Mouse (Mus musculus): Measurements from ENCODE around the gene Coq8a. TPM values are rescaled to one million over a fixed set of nuclear protein-coding genes. Genes with fewer than 3 reads are reported as not detected.
A peak's percentile ranks its signal among the peaks of the same experiment; 100 is the strongest.

Coq8a gene
- polyA plus RNA-seq, 1 experiment from 2014 or later, result 2.9 TPM

DNA sequence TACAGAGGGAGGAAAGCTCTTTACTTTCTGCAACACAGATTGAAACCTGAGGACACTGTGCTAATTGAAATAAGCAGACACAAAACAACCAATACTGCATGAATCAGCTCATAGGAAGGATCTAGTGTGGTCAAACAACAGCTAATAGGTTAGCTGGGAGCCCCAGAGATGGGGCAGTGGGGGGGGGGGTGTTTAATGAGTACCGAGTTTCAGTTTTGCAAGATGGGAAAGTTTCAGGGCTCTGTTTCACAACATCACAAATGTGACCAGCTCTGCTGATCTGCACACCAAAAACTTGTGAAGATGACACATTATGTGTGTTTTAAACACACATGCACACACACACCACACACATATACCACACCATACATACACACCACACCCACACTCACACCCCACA, 22.6 kb upstream of the Coq8a start:
- H3K36me3 ChIP-seq, result no peaks in the 10 kb centered on the region
- WGBS, result 93% methylated on average over 1 of the region's 1 CpGs
- H3K27ac ChIP-seq, result no peak overlapping the region
- peaks cover 19% of the 10 kb centered on the region for H3K4me1 ChIP-seq (replicated peaks)
- H3K9me3 ChIP-seq, result no peaks in the 10 kb centered on the region
- 0 out of 2 replicates have a peak, but pooled peaks cover 3% of the 10 kb centered on the region for H3K27me3 ChIP-seq
- no peak overlapping the region for H3K4me2 ChIP-seq
- no peak for ATAC-seq (ENCODE audit: low FRiP score)
- no peak overlapping the region for H3K4me3 ChIP-seq
- no peak overlapping the region for H3K9ac ChIP-seq

DNA sequence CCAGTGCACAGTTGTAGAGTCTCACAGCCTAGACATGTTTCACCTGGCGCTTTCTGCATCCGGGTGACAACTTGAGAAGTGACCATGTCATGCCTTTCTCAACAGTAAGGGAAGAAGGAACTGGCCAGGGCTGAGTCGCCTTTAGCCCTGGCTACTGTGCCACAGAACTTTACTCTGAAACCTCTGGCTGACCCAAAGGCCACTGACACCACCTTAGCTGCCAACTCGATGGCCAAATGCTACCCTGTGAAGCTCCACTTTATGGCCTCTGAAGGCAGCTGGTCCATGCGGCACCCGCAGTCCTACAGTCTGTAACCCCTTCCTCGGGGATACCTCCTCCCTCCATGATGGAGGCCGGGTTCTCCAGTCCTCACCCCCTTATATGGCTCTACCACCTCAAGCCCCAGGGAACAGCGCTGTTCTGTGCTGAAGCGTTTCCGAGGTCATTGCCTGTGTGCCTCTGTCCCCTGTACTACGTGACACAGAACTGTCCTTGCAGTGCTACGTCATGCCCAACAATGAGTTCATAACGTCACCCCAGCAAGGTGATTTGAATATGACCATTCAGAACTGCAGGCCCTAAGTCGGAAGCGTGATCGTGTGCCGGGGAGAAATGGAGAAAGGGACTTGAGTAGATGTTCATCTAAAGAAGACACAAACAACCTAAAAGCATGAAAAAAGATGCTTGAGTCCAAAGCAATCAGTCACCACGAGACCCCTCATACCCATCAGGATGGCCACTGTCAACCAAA, 21.6 kb upstream of the Coq8a start:
- Histone ChIP-seq H3K4me2 (no peak overlapping the region), H3K9me3 (no peaks in the 10 kb centered on the region), H3K27me3 (0 out of 2 replicates have a peak, but pooled peaks cover 3% of the 10 kb centered on the region), H3K4me3 (no peak overlapping the region), H3K9ac (no peak overlapping the region), H3K27ac (no peak overlapping the region), H3K36me3 (no peaks in the 10 kb centered on the region), H3K4me1 (replicated peaks) (peaks cover 10% of the 10 kb centered on the region)
- 90% methylated on average over 19 of the region's 19 CpGs for WGBS
- ATAC-seq (ENCODE audit: low FRiP score), result no peak

DNA sequence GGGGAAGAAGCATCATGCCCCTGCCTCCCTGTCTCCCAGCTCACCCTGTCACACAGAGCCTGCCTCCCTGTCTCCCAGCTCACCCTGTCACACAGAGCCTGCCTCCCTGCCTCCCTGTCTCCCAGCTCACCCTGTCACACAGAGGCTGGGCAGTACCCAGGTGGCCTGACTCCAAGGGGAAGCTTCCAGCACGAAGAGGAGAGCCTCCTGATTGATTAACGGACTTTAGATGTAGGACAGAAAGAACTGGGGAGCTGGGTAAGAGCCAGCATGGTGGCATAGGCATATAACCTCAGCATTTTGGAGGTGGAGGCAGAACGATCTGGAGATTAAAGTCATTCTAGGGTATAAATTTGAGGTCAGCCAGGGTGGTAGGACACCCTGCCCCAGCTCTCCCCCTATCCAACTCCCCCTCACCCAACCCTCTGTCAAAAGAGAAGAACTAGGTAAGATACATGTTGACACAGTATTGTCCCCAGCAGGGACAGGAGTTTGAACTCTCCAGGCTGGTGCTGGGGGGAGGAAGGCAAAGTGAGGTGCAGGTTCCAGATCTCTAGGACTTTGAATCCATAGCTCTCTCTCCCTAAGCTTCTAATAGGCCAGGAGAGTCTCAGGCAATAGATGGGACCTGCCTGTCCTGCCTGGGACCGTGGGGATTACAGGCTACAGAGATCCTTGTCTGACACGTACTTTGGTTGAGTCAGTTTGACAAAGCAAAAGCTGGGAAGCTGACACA, 17.3 kb upstream of the Coq8a start:
- Histone ChIP-seq H3K4me2 (no peak overlapping the region), H3K4me1 (replicated peaks) (no peaks in the 10 kb centered on the region), H3K27ac (no peak overlapping the region), H3K27me3 (no peaks in the 10 kb centered on the region), H3K4me3 (no peak overlapping the region), H3K36me3 (no peaks in the 10 kb centered on the region), H3K9ac (no peak overlapping the region), H3K9me3 (no peaks in the 10 kb centered on the region)
- ATAC-seq (ENCODE audit: low FRiP score), result no peak
- WGBS, result 64% methylated on average over 5 of the region's 5 CpGs

DNA sequence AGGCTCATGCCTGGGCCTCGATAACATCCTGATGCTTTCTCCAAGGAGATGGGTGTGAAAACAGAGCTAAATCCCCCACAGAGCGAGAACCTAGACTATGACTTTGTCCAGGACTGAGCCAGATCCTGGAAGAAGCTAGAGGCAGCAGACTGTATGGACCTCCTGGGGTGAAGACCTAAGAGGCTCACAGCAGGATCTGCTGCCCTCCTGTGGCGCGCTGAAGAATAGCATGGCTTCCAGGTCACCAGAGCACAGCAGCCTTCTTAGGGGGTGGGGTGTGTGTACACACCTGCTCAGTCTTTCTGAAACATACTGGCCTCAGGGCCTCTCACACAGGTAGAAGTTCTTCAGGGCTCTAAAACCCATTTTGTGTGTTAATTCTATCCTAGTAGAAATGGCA, 15.6 kb upstream of the Coq8a start:
- ATAC-seq (ENCODE audit: low FRiP score), result peak; percentile 43
- no peaks in the 10 kb centered on the region for H3K27me3 ChIP-seq
- no peaks in the 10 kb centered on the region for H3K36me3 ChIP-seq
- no peaks in the 10 kb centered on the region for H3K9me3 ChIP-seq
- no peaks in the 10 kb centered on the region for H3K4me1 ChIP-seq (replicated peaks)
- H3K4me2 ChIP-seq, result no peak overlapping the region
- no peak overlapping the region for H3K9ac ChIP-seq
- 26% methylated on average over 4 of the region's 4 CpGs for WGBS
- no peak overlapping the region for H3K27ac ChIP-seq
- H3K4me3 ChIP-seq, result no peak overlapping the region

DNA sequence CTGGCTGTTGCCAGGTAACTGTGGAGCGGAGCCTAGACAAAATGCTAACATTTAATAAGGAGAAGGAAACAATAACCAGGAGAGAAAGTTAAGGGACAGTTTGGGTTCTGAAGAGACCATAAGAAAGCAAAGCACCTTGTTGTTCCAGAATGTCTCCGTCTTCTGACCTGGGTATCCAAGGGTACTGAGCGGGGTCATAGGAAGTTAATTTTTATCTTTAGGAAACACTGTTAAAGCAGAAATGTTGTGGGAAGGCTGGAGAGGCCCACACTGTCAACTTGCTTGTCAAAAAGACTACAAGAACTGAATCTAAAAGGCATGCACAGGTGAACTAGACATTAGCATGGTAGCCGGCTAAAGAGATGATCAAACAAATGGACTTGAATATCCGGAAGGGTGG, 13.5 kb upstream of the Coq8a start:
- H3K9ac ChIP-seq, result no peak overlapping the region
- no peaks in the 10 kb centered on the region for H3K36me3 ChIP-seq
- H3K4me2 ChIP-seq, result no peak overlapping the region
- H3K4me1 ChIP-seq (replicated peaks), result no peaks in the 10 kb centered on the region
- 94% methylated on average over 5 of the region's 5 CpGs for WGBS
- H3K27me3 ChIP-seq, result no peaks in the 10 kb centered on the region
- no peak overlapping the region for H3K27ac ChIP-seq
- no peaks in the 10 kb centered on the region for H3K9me3 ChIP-seq
- no peak for ATAC-seq (ENCODE audit: low FRiP score)
- no peak overlapping the region for H3K4me3 ChIP-seq

DNA sequence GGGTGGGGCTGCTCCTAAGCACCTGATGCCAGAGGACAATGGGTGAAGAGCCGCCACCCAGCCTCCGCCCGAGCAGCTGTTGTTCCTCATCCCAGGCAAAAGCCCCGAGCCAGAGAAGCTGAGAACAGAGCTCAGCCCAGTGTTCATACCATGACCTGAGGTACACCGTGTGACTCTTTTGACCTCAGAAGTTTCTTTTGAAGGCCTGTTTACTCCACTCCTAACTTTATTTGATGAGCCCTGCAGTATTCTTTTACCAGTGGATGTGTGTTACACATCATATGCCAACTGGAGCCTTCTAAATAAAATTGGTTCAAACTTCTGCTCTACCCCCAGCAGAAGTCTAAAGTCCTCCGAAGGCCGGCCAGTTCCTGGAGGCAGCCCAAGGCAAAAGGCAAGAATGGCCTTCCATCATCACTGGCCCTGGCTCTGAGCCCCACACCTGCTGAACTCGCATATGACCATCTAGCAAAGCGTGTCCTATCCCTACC, 11.4 kb upstream of the Coq8a start:
- H3K27me3 ChIP-seq, result no peaks in the 10 kb centered on the region
- whole genome bisulfite sequencing, result 89% methylated on average over 9 of the region's 9 CpGs
- ATAC-seq (ENCODE audit: low FRiP score), result no peak
- no peaks in the 10 kb centered on the region for H3K36me3 ChIP-seq
- H3K9ac ChIP-seq, result no peak overlapping the region
- no peaks in the 10 kb centered on the region for H3K4me1 ChIP-seq (replicated peaks)
- H3K4me2 ChIP-seq, result no peak overlapping the region
- no peak overlapping the region for H3K4me3 ChIP-seq
- H3K9me3 ChIP-seq, result no peaks in the 10 kb centered on the region
- no peak overlapping the region for H3K27ac ChIP-seq

DNA sequence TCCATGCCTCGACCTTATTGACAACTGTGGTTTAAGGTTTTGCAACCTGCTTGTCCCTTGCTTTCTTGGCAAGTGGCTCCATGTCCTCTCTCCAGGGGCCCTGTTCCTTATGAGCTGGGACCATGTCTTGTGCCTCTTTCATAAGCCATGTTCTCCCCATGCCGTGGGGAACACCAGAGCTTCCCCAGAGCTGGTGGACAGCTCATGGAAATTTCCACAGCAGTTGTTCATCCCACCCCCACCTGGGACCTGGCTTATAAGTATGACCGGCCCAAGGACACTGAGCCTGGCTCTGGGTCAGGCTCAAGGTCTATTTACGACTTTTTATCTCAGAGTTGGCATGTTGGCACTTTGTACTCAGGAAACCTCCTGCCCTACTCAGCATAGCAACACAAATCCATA, 10.6 kb upstream of the Coq8a start:
- no peak overlapping the region for H3K9ac ChIP-seq
- H3K4me1 ChIP-seq (replicated peaks), result no peaks in the 10 kb centered on the region
- WGBS, result 81% methylated on average over 4 of the region's 4 CpGs
- no peak overlapping the region for H3K4me2 ChIP-seq
- 0 out of 2 replicates have a peak, but pooled peaks cover 2% of the 10 kb centered on the region for H3K9me3 ChIP-seq
- no peak for ATAC-seq (ENCODE audit: low FRiP score)
- H3K27me3 ChIP-seq, result no peaks in the 10 kb centered on the region
- no peak overlapping the region for H3K27ac ChIP-seq
- H3K36me3 ChIP-seq, result no peaks in the 10 kb centered on the region
- H3K4me3 ChIP-seq, result no peak overlapping the region

DNA sequence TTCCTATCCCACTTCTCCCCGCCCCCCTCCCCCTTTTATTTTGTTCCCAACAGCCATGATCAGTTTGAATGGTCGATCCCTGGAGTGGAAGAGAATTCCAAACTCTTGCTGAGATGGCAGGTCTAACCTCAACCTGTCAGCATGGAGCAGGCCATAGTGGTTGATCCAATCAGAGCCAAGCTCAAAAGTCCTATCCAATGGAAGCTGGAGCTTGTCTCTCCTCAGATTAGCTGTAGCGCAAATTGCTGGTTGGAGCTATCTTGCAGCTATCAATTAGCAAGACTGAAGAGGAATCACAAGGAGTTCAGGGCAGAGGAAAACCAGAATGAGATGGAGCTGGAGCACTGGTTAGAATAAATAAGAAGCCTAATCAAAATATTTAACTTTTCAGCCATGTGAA, 9.0 kb upstream of the Coq8a start:
- Histone ChIP-seq H3K9ac (no peak overlapping the region), H3K9me3 (0 out of 2 replicates have a peak, but pooled peaks cover 4% of the 10 kb centered on the region), H3K4me2 (no peak overlapping the region), H3K36me3 (no peaks in the 10 kb centered on the region), H3K4me1 (replicated peaks) (no peaks in the 10 kb centered on the region), H3K4me3 (no peak overlapping the region), H3K27ac (no peak overlapping the region), H3K27me3 (no peaks in the 10 kb centered on the region)
- no peak for ATAC-seq (ENCODE audit: low FRiP score)
- 83% methylated on average over 3 of the region's 3 CpGs for WGBS

DNA sequence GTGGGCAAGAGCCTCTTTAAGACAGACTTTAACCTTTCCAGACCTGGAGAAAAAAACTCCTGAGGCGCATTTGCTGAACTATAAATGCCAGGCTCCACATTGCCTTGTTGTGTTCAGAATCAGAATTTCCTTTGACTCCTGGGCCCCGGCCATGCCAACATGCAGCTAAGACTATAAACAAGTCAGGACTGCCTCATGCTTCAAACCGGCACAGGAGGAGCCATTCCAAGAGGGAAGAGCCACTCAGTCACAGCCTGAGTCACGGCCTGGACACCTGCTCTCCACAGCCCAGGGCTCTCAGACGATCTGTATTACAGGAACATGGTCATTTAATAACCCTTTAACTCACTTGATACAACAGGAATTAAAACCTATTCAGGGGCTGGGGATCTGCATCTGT, 1.3 kb upstream of the Coq8a start:
- H3K36me3 ChIP-seq, result no peaks in the 10 kb centered on the region
- no peak overlapping the region for H3K27ac ChIP-seq
- H3K9ac ChIP-seq, result no peak overlapping the region
- H3K27me3 ChIP-seq, result no peaks in the 10 kb centered on the region
- 69% methylated on average over 5 of the region's 5 CpGs for WGBS
- no peak overlapping the region for H3K4me3 ChIP-seq
- H3K9me3 ChIP-seq, result 0 out of 2 replicates have a peak, but pooled peaks cover 4% of the 10 kb centered on the region
- peaks cover 6% of the 10 kb centered on the region for H3K4me1 ChIP-seq (replicated peaks)
- ATAC-seq (ENCODE audit: low FRiP score), result no peak
- H3K4me2 ChIP-seq, result no peak overlapping the region

DNA sequence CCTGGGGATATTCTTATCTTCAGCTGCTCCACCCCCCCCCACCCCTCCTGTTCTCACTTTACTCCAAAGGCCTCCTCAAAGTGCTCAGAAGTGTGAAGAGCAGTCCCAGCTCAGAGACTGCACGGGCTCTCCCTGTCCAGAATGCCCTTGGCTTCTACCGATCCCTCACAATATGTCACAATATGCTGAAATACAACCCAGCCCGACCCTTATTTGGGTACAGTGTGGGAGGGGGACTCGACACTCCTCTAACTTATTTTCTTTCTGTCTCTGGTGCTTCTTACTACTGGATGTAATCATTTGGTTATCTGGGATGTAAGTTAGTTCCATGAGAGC, 281 bp upstream of the Coq8a start:
- Histone ChIP-seq H3K9ac (no peak overlapping the region), H3K27me3 (peaks cover 5% of the 10 kb centered on the region), H3K4me1 (replicated peaks) (peaks cover 14% of the 10 kb centered on the region), H3K9me3 (no peaks in the 10 kb centered on the region), H3K36me3 (no peaks in the 10 kb centered on the region), H3K27ac (no peak overlapping the region), H3K4me2 (no peak overlapping the region), H3K4me3 (no peak overlapping the region)
- no peak for ATAC-seq (ENCODE audit: low FRiP score)
- 78% methylated on average over 4 of the region's 4 CpGs for WGBS

DNA sequence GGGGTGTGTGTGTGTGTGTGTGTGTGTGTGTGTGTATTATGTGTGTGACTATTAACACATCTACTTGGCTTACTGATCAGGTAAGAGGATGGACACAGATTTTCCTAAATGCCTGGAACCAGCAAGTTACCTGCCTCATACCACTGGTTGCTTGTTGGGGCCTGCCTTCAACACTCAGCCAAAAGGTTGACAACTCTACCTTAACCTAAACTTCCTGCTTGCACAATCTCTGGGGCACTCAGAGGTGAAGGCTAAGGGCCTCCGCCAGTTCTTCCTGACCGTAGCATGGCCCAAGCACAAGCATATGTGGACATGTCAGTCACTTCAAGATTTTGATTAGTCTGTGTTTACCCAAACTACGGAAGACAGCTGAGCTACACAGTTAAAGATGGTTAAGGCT, 1.4 kb downstream of the Coq8a start:
- no peak for ATAC-seq (ENCODE audit: low FRiP score)
- Histone ChIP-seq H3K4me2 (no peak overlapping the region), H3K36me3 (no peaks in the 10 kb centered on the region), H3K27ac (no peak overlapping the region), H3K27me3 (peaks cover 18% of the 10 kb centered on the region), H3K9me3 (no peaks in the 10 kb centered on the region), H3K9ac (no peak overlapping the region), H3K4me1 (replicated peaks) (peaks cover 14% of the 10 kb centered on the region), H3K4me3 (no peak overlapping the region)
- 88% methylated on average over 3 of the region's 3 CpGs for WGBS

DNA sequence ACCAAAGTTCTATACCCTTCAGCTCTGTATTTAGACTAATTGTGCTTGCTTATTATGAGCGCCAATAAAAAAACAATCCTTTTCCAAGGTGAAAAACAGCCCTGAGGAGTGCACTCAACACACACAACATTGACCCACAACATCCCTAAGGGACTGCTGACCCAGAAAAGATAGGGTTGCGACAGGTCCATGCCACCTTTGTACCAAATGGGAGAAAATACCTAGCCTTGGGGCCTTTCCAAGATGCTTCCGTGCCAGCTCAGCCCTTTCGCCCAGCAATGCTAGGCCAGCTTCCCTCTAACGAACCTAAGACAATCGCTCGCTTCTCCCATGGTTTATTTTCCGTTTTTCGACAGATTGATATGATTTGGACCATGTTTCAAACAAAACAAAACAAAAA, 2.9 kb downstream of the Coq8a start:
- Histone ChIP-seq H3K4me2 (peak overlapping the region; percentile 87), H3K9me3 (no peaks in the 10 kb centered on the region), H3K9ac (peak overlapping the region; percentile 66), H3K27ac (no peak overlapping the region), H3K36me3 (no peaks in the 10 kb centered on the region), H3K27me3 (peaks cover 18% of the 10 kb centered on the region), H3K4me3 (peak overlapping the region; percentile 60), H3K4me1 (replicated peaks) (peaks cover 14% of the 10 kb centered on the region)
- 96% methylated on average over 9 of the region's 9 CpGs for WGBS
- no peak for ATAC-seq (ENCODE audit: low FRiP score)
